Mouse (Mus musculus) heart, postnatal 36 days (tissue): ENCODE results near the gene Klrb1f. TPM values are rescaled to one million over a fixed set of nuclear protein-coding genes. Genes with fewer than 3 reads are reported as not detected.

ENCODE experiments used
- total RNA-seq, 2 experiments: library from RNA; stranded (reverse); gene quantifications; 2 replicates each; pipeline ENCODE4 v1.2.3; 2021

The Klrb1f gene
- total RNA-seq, 2 experiments from 2014 or later = not detected

Other genes starting within 250 kb of the Klrb1f start
- gene Gm44511, start 219.6 kb upstream of the Klrb1f start, total RNA-seq = not detected
- gene Klrb1b, start 219.6 kb upstream of the Klrb1f start, total RNA-seq = not detected
- not detected for gene Clec2i, start 158.3 kb upstream of the Klrb1f start, total RNA-seq
- gene BC035044, start 154.8 kb upstream of the Klrb1f start, total RNA-seq = under 1 TPM in 1 of 2 experiments, not detected in 1; 0.38 TPM
- gene Clec2g, start 111.5 kb upstream of the Klrb1f start, total RNA-seq = 1 to 10 TPM; 3.5 to 3.6 TPM
- not detected for gene Clec2e, start 55.0 kb downstream of the Klrb1f start, total RNA-seq
- gene Clec2d, start 134.7 kb downstream of the Klrb1f start, total RNA-seq = 10 to 100 TPM; 35.1 to 51.7 TPM
- gene Cd69, start 229.5 kb downstream of the Klrb1f start, total RNA-seq = under 1 TPM in 1 of 2 experiments, not detected in 1; 0.28 TPM